Mouse (Mus musculus) C2C12 (cell line): ENCODE measurements around the gene Pcsk5. TPM values are rescaled to one million over a fixed set of nuclear protein-coding genes. Genes with fewer than 3 reads are reported as not detected.

Source experiments
- H3K27me3 ChIP-seq: one replicate; pipeline ENCODE4 v1.6.1; 2011; ENCODE audit not compliant: control insufficient read depth, insufficient read depth, insufficient read length
- H3K36me3 ChIP-seq: one replicate; pipeline ENCODE4 v1.6.1; 2011; ENCODE audit not compliant: control insufficient read depth, insufficient read depth
- H3K4me3 ChIP-seq: one replicate; pipeline ENCODE4 v1.5.1; 2011; ENCODE audit warnings: mild to moderate bottlenecking, control low read depth; ENCODE audit not compliant: poor library complexity, insufficient read depth, severe bottlenecking
- H3K79me2 ChIP-seq: one replicate; pipeline ENCODE4 v1.6.1; 2011; ENCODE audit not compliant: control insufficient read depth, insufficient read depth
- H3K79me3 ChIP-seq: one replicate; pipeline ENCODE4 v1.6.1; 2011; ENCODE audit warnings: low read depth, control low read depth
- H3ac ChIP-seq: one replicate; pipeline ENCODE3; 2011; ENCODE audit warnings: low read depth; ENCODE audit not compliant: control insufficient read depth, insufficient read length
- CEBPB ChIP-seq: IDR thresholded peaks from one replicate; pipeline ENCODE4 v1.6.1; 2011; ENCODE audit warnings: low read depth, mild to moderate bottlenecking, control low read depth, moderate library complexity
- CTCF ChIP-seq: IDR thresholded peaks from one replicate; pipeline ENCODE4 v1.5.1; 2011; ENCODE audit not compliant: control insufficient read depth, insufficient read depth, insufficient read length
- FOSL1 ChIP-seq: IDR thresholded peaks from one replicate; pipeline ENCODE4 v1.8.0; 2011; ENCODE audit warnings: mild to moderate bottlenecking, low read length; ENCODE audit not compliant: poor library complexity, insufficient read depth, severe bottlenecking
- MAX ChIP-seq: IDR thresholded peaks from one replicate; pipeline ENCODE4 v1.6.1; 2011; ENCODE audit warnings: mild to moderate bottlenecking, control low read depth
- MYOD1 ChIP-seq: IDR thresholded peaks from one replicate; pipeline ENCODE4 v1.6.1; 2011; ENCODE audit warnings: low read depth; ENCODE audit not compliant: control insufficient read depth, insufficient read length
- MYOG ChIP-seq: IDR thresholded peaks from one replicate; pipeline ENCODE4 v1.6.1; 2011; ENCODE audit not compliant: control insufficient read depth, insufficient read length; ENCODE audit errors: extremely low read depth
- USF1 ChIP-seq: IDR thresholded peaks from one replicate; pipeline ENCODE4 v1.6.1; 2011; ENCODE audit warnings: low read depth, mild to moderate bottlenecking, control low read depth, moderate library complexity
- polyA plus RNA-seq: library from polyadenylated mRNA; unstranded; fragments of >200 nt; fragmentation: generic; extraction: Trizol; gene quantifications from one replicate; pipeline ENCODE4 v1.2.1, GENCODE M21; 2012; ENCODE audit warnings: missing spikeins

The Pcsk5 gene
- polyA plus RNA-seq, 1 experiment = not detected

- H3K4me3 ChIP-seq = no peak overlapping the region
- H3ac ChIP-seq = no peak overlapping the region
- H3K36me3 ChIP-seq = no peaks in the 10 kb centered on the region
- no peak for TF ChIP-seq MYOG
- no peak for TF ChIP-seq MYOD1
- no peak for TF ChIP-seq MAX
- TF ChIP-seq FOSL1 = no peak
- no peak for TF ChIP-seq CTCF
- no peaks in the 10 kb centered on the region for H3K79me2 ChIP-seq
- no peaks in the 10 kb centered on the region for H3K79me3 ChIP-seq
- no peaks in the 10 kb centered on the region for H3K27me3 ChIP-seq
These were observed 120.4 kb downstream of the Pcsk5 start for GRCm38 (mm10) chr19:17717066-17717465.

- Histone ChIP-seq H3K4me3 (no peak overlapping the region), H3K27me3 (no peaks in the 10 kb centered on the region), H3K79me3 (no peaks in the 10 kb centered on the region), H3ac (no peak overlapping the region), H3K36me3 (no peaks in the 10 kb centered on the region), H3K79me2 (no peaks in the 10 kb centered on the region)
- TF ChIP-seq FOSL1 (no peak), CTCF (no peak), USF1 (no peak), MAX (no peak)
These were observed 122.0 kb downstream of the Pcsk5 start for GRCm38 (mm10) chr19:17715281-17715955.

DNA sequence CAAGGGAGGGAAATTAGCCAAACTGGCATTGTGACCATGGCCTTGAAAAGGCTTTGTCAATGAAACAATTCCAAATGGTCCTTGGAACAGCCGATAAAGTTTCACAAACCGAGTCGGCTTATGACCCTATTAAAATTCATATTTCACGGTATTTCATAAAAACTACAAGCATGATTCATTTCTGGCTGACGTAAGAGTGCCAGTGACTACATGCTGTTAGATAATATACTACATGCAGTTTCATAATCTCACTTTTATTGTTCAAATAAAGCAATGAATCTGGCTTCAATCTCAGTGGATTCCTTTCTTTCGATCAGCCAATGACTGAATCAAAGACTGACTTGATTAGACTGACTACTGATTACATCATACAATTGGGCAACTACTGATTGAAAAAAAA, 145.8 kb downstream of the Pcsk5 start:
- H3K79me2 ChIP-seq = no peaks in the 10 kb centered on the region
- TF ChIP-seq USF1 = no peak
- no peak for TF ChIP-seq MYOG
- TF ChIP-seq FOSL1 = no peak
- no peak for TF ChIP-seq MYOD1
- no peak for TF ChIP-seq CTCF
- TF ChIP-seq MAX = no peak
- no peak for TF ChIP-seq CEBPB
- no peaks in the 10 kb centered on the region for H3K36me3 ChIP-seq
- H3K27me3 ChIP-seq = no peaks in the 10 kb centered on the region
- no peaks in the 10 kb centered on the region for H3K79me3 ChIP-seq
- H3K4me3 ChIP-seq = no peak overlapping the region
- no peak overlapping the region for H3ac ChIP-seq

DNA sequence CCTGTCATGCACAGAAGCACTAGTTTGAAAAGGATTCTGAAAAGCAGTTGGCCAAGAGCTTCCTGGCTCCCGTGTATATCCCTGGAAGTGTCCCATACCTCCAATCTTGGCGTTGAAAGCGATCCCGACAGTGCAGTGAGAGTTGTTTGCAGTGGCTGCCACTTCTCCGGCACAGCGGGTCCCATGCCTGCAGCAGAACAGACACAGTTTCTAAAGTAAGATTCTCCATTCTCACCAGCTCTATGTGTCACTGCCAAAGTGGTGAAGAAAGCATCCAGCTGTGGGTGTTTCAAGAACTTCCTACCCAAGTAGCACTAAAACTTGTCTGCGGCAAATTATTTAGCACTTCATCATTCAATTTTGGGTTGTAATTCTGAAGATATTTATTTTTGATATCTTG, 159.1 kb downstream of the Pcsk5 start:
- H3K4me3 ChIP-seq = no peak overlapping the region
- H3ac ChIP-seq = no peak overlapping the region
- no peaks in the 10 kb centered on the region for H3K27me3 ChIP-seq
- no peaks in the 10 kb centered on the region for H3K36me3 ChIP-seq
- no peak for TF ChIP-seq MYOG
- no peaks in the 10 kb centered on the region for H3K79me2 ChIP-seq
- no peaks in the 10 kb centered on the region for H3K79me3 ChIP-seq

- H3K27me3 ChIP-seq = no peaks in the 10 kb centered on the region
- no peaks in the 10 kb centered on the region for H3K36me3 ChIP-seq
- no peak overlapping the region for H3K4me3 ChIP-seq
- no peak overlapping the region for H3ac ChIP-seq
- H3K79me2 ChIP-seq = no peaks in the 10 kb centered on the region
- no peaks in the 10 kb centered on the region for H3K79me3 ChIP-seq
- TF ChIP-seq USF1 = no peak
- no peak for TF ChIP-seq MYOD1
- TF ChIP-seq CEBPB = no peak
- no peak for TF ChIP-seq MYOG
- TF ChIP-seq MAX = no peak
- TF ChIP-seq CTCF = no peak
- TF ChIP-seq FOSL1 = no peak
These were observed 174.8 kb downstream of the Pcsk5 start for GRCm38 (mm10) chr19:17662676-17663075.

DNA sequence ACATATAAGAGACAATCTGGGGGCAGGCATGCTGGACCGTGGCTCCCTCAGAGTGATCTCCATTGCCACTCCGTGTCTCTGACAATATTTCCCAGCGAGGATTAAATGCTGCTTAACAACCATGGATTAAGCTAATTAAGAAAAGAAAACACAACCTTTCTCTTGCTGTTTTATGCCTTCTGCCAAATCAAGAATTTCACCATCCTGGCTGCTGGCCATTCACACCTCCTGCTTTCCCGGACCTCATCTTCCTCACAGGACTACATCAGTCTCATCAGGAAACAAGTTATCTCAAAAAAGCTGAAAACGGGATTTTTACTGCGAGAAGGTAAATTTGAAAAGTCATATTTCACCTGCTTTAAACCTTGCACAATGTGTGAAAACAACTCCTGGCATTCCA, 175.2 kb downstream of the Pcsk5 start:
- H3K4me3 ChIP-seq = no peak overlapping the region

More for the DNA sequence above, 175.2 kb downstream of the Pcsk5 start:
- Histone ChIP-seq H3ac (no peak overlapping the region), H3K79me3 (no peaks in the 10 kb centered on the region), H3K79me2 (no peaks in the 10 kb centered on the region), H3K27me3 (no peaks in the 10 kb centered on the region), H3K36me3 (no peaks in the 10 kb centered on the region)
- no peak for TF ChIP-seq MYOG
- no peak for TF ChIP-seq CTCF
- no peak for TF ChIP-seq MYOD1
- TF ChIP-seq MAX = no peak
- no peak for TF ChIP-seq FOSL1
- TF ChIP-seq USF1 = no peak
- no peak for TF ChIP-seq CEBPB
